In the genomic region with DNA sequence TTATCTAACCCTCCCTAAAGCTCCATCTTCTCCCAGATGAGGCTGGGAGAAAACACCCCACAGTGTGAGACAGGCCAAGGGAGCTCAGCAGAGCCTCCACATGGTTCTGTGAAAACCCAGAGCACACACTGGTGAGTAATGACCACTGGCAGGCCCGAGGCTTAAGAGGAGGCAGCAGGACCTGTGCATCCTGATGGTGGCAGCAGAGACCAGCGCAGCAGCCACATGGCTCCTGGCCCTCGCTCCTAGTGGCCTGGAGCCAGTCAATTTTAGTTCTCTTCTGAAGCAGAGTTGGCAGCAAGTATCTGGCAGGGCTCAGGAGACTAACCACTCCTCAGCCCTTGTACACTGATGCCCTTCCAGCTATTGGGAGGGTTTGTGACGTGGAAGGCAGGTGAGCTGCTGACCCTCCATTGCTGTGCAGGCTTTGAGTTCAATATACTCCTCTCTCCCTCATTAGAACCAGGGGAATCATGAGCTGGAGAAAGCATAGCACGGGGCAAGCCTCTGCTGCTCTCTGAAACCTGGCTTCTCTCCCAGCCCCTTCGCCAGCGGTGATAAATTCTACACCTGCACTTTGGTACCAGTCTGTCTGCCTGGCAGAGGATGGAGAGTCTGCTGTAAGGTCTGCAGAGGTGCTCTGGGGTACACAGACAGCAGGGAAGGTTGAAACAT, we compare ENCODE assay signal across 9 mouse cellular contexts. TPM values are rescaled to one million over a fixed set of nuclear protein-coding genes. Genes with fewer than 3 reads are reported as not detected.
DNase-seq lines count a peak whose midpoint lies in the region; ATAC-seq and TF ChIP-seq lines count a peak whose summit lies in the region.
"Had no signal": no experiment of that assay in that cellular context is flagged by ENCODE, and none has a peak within 500 bp of the region (broad histone marks: within the 10 kb centered on the region; RNA-seq: fewer than 3 reads in every experiment).

No protein-coding gene starts in this region.

- ATAC-seq in intestine, embryonic 14.5 days (replicated peaks; ENCODE audit: low FRiP score, low TSS enrichment, low read depth), result peak; percentile 85

- H3K27me3 ChIP-seq in intestine, embryonic 14.5 days (replicated peaks; ENCODE audit: control insufficient read depth, insufficient read depth, low read length), result no peaks in the 10 kb centered on the region

- peak; percentile 90 for TF ChIP-seq CTCF in left cerebral cortex, adult 2 months (IDR thresholded peaks at IDR 0.05)

- no peak overlapping the region for H3K4me3 ChIP-seq in intestine, embryonic 14.5 days (ENCODE audit: low read depth, low read length)
- H3K4me3 ChIP-seq in left cerebral cortex, adult 2 months, result no peak overlapping the region

- intact Hi-C loops in gastrocnemius, postnatal 36 days (cut with DNase I), result loop anchor here (2.0 kb wide), 1 partner anchor 502 kb away; no protein-coding TSS in a partner anchor
- intact Hi-C loops in left cerebral cortex, adult 2 months (cut with DNase I), result loop anchor here (1.0 to 5.0 kb wide), 4 partner anchors 128 to 502 kb away; no protein-coding TSS in a partner anchor

- H3K9me3 ChIP-seq in intestine, embryonic 14.5 days (ENCODE audit: control insufficient read depth, low read length), result no peaks in the 10 kb centered on the region

- H3K9ac ChIP-seq in intestine, embryonic 14.5 days (ENCODE audit: low read length), result no peak overlapping the region

- no peaks in the 10 kb centered on the region for H3K36me3 ChIP-seq in intestine, embryonic 14.5 days (ENCODE audit: control insufficient read depth, insufficient read depth, low read length)

- peak; percentile 84 for DNase-seq in adrenal gland, adult 2 months
- DNase-seq in embryo, embryonic 11 days, result peak; percentile 87
- DNase-seq in gastrocnemius, postnatal 36 days, result peak; percentile 68 to 72
- DNase-seq in intestine, embryonic 14.5 days (ENCODE audit: low spot score), result peak; percentile 77
- DNase-seq in left cerebral cortex, adult 2 months (ENCODE audit: extremely low spot score in 1 of 2, low spot score in 2 of 2), result peak; percentile 73 to 82
- DNase-seq in lung, postnatal 36 days, result peak; percentile 76
- peak; percentile 80 to 86 for DNase-seq in right cerebral cortex, adult 2 months (ENCODE audit: low spot score in 2 of 2)
- DNase-seq in thymus, postnatal 36 days, result no peak

- WGBS in intestine, embryonic 14.5 days, result 26% methylated on average over 7 of the region's 7 CpGs

- no peak overlapping the region for H3K27ac ChIP-seq in intestine, embryonic 14.5 days (ENCODE audit: low read depth)
- H3K27ac ChIP-seq in left cerebral cortex, adult 2 months, result no peak overlapping the region
- H3K27ac ChIP-seq: macrophage had no signal

- 0 out of 2 replicates have a peak, but pooled peaks cover 4% of the 10 kb centered on the region for H3K4me1 ChIP-seq in intestine, embryonic 14.5 days (replicated peaks; ENCODE audit: control insufficient read depth, insufficient read depth, low read length)

- H3K4me2 ChIP-seq in intestine, embryonic 14.5 days (ENCODE audit: low read length), result no peak overlapping the region

RNA-seq across cellular contexts. Expression of gene Bfsp2, which starts 14.3 kb away (rescaled TPM):
- not detected for total RNA-seq in adrenal gland, adult 2 months (2021)
- polyA plus RNA-seq in adrenal gland, adult 2 months (2012; rRNA removed), result not detected in 2 replicates
- under 1 TPM; 0.35 to 0.71 TPM for total RNA-seq in gastrocnemius, postnatal 36 days (2021)
- 0.24 and 0.30 TPM in 2 replicates for polyA plus RNA-seq in intestine, embryonic 14.5 days (2014; fragmentation: Nextera tagmentation; extraction: Ambion mirVana)
- 1 to 10 TPM; 2.6 to 3.7 TPM for total RNA-seq in left cerebral cortex, adult 2 months (2021)
- polyA plus RNA-seq: macrophage had no signal

Comparison
In these comparisons a context has a peak if more than half of its experiments do, and no peak if none do; other contexts are left out.
1. DNase-seq: peak in adrenal gland, adult 2 months (single experiment), embryo, embryonic 11 days (single experiment), gastrocnemius, postnatal 36 days (2 of 2), intestine, embryonic 14.5 days (single experiment), left cerebral cortex, adult 2 months (2 of 2), lung, postnatal 36 days (single experiment) and right cerebral cortex, adult 2 months (2 of 2); none in thymus, postnatal 36 days (0 of 2).